Mouse (Mus musculus) heart, embryonic 12.5 days (tissue): Measurements from ENCODE around the gene Cdkn2b. TPM values are rescaled to one million over a fixed set of nuclear protein-coding genes. Genes with fewer than 3 reads are reported as not detected.

ENCODE experiments used
- ATAC-seq: fragments of 200-750 bp; cut with Nextera tagmentation; 2 replicates; pipeline ENCODE4 v1.8.0; 2017; ENCODE audit warnings: moderate TSS enrichment, moderate library complexity; ENCODE audit not compliant: insufficient number of reproducible peaks, low FRiP score
- H3K27ac ChIP-seq: fragments of 300-500 bp; sonication (generic); 2 replicates; pipeline ENCODE4 v1.5.1; 2016; ENCODE audit warnings: mild to moderate bottlenecking, moderate library complexity; ENCODE audit not compliant: poor library complexity, severe bottlenecking
- H3K27me3 ChIP-seq: fragments of 300-500 bp; sonication (generic); replicated peaks from 2 replicates; pipeline ENCODE4 v1.6.1; 2016; ENCODE audit warnings: mild to moderate bottlenecking, moderate library complexity
- H3K36me3 ChIP-seq: fragments of 300-500 bp; sonication (generic); 2 replicates; pipeline ENCODE4 v1.6.1; 2016; ENCODE audit warnings: mild to moderate bottlenecking, moderate library complexity
- H3K4me1 ChIP-seq: fragments of 300-500 bp; sonication (generic); replicated peaks from 2 replicates; pipeline ENCODE4 v1.6.1; 2016; ENCODE audit warnings: mild to moderate bottlenecking
- H3K4me2 ChIP-seq: fragments of 300-500 bp; sonication (generic); 2 replicates; pipeline ENCODE4 v1.6.1; 2016; ENCODE audit warnings: mild to moderate bottlenecking, moderate library complexity
- H3K4me3 ChIP-seq: fragments of 300-500 bp; sonication (generic); 2 replicates; pipeline ENCODE4 v1.5.1; 2016; ENCODE audit warnings: mild to moderate bottlenecking
- H3K9ac ChIP-seq: fragments of 300-500 bp; sonication (generic); 2 replicates; pipeline ENCODE4 v1.6.1; 2016; ENCODE audit warnings: mild to moderate bottlenecking, moderate library complexity
- H3K9me3 ChIP-seq: fragments of 300-500 bp; sonication (generic); replicated peaks from 2 replicates; pipeline ENCODE4 v1.6.1; 2016; ENCODE audit warnings: mild to moderate bottlenecking, moderate library complexity
- WGBS: fragments of 180-500 bp; shearing (Covaris S2); methylation state at CpG from one replicate; pipeline ENCODE4 v1.1.7; 2016; 5-methylcytosine and 5-hydroxymethylcytosine counted together
- polyA plus RNA-seq: library from polyadenylated mRNA; unstranded; fragments of >200 nt; fragmentation: Nextera tagmentation; extraction: Ambion mirVana; gene quantifications from 2 replicates; pipeline ENCODE4 v1.2.1, GENCODE M21; 2016

Cdkn2b gene
- polyA plus RNA-seq, 1 experiment from 2014 or later, result 1.8 TPM

GRCm38 (mm10) chr4:89274006-89274405, 36.8 kb downstream of the Cdkn2b start:
- no peak overlapping the region for H3K27ac ChIP-seq
- peaks cover 13% of the 10 kb centered on the region for H3K4me1 ChIP-seq
- H3K4me3 ChIP-seq, result no peak overlapping the region
- no peak overlapping the region for H3K9ac ChIP-seq
- no peaks in the 10 kb centered on the region for H3K9me3 ChIP-seq
- WGBS, result 1% methylated on average over 14 of the region's 14 CpGs
- no peak for ATAC-seq
- peaks cover 81% of the 10 kb centered on the region for H3K27me3 ChIP-seq
- H3K4me2 ChIP-seq, result no peak overlapping the region
- H3K36me3 ChIP-seq, result no peaks in the 10 kb centered on the region

GRCm38 (mm10) chr4:89273585-89273984, 37.3 kb downstream of the Cdkn2b start:
- Histone ChIP-seq H3K4me1 (peaks cover 13% of the 10 kb centered on the region), H3K27me3 (peaks cover 77% of the 10 kb centered on the region), H3K9ac (no peak overlapping the region), H3K9me3 (no peaks in the 10 kb centered on the region), H3K4me3 (no peak overlapping the region), H3K4me2 (no peak overlapping the region), H3K27ac (no peak overlapping the region), H3K36me3 (no peaks in the 10 kb centered on the region)
- no peak for ATAC-seq
- WGBS, result under 1% methylated on average over 9 of the region's 9 CpGs

- no peak for ATAC-seq
These were observed 37.8 kb downstream of the Cdkn2b start for GRCm38 (mm10) chr4:89272961-89273540.

GRCm38 (mm10) chr4:89272101-89272718, 38.6 kb downstream of the Cdkn2b start:
- no peak overlapping the region for H3K4me3 ChIP-seq
- H3K9me3 ChIP-seq, result no peaks in the 10 kb centered on the region
- no peak overlapping the region for H3K4me2 ChIP-seq
- no peaks in the 10 kb centered on the region for H3K36me3 ChIP-seq
- H3K27me3 ChIP-seq, result peaks cover 69% of the 10 kb centered on the region
- peaks cover 13% of the 10 kb centered on the region for H3K4me1 ChIP-seq
- no peak overlapping the region for H3K27ac ChIP-seq
- no peak for ATAC-seq
- 6% methylated on average over 18 of the region's 18 CpGs for WGBS
- no peak overlapping the region for H3K9ac ChIP-seq

More at GRCm38 (mm10) chr4:89272961-89273540, 37.8 kb downstream of the Cdkn2b start:
- Histone ChIP-seq H3K27me3 (peaks cover 73% of the 10 kb centered on the region), H3K36me3 (no peaks in the 10 kb centered on the region), H3K4me2 (no peak overlapping the region; the same call in 1 of the 2 replicates), H3K9ac (no peak overlapping the region), H3K9me3 (no peaks in the 10 kb centered on the region), H3K4me3 (no peak overlapping the region), H3K27ac (no peak overlapping the region), H3K4me1 (peaks cover 13% of the 10 kb centered on the region)
- 2% methylated on average over 20 of the region's 20 CpGs for WGBS

GRCm38 (mm10) chr4:89257768-89258167, 53.1 kb downstream of the Cdkn2b start:
- H3K4me2 ChIP-seq, result no peak overlapping the region
- H3K36me3 ChIP-seq, result no peaks in the 10 kb centered on the region
- H3K27me3 ChIP-seq, result 0 out of 2 replicates have a peak, but pooled peaks cover 3% of the 10 kb centered on the region
- ATAC-seq, result no peak
- no peaks in the 10 kb centered on the region for H3K9me3 ChIP-seq
- H3K4me3 ChIP-seq, result no peak overlapping the region
- 68% methylated on average over 1 of the region's 1 CpGs for WGBS
- H3K9ac ChIP-seq, result no peak overlapping the region
- H3K4me1 ChIP-seq, result no peaks in the 10 kb centered on the region
- no peak overlapping the region for H3K27ac ChIP-seq

Other genes starting within 250 kb of the Cdkn2b start
- 72.8 and 73.2 TPM in 2 replicates for gene Mtap, start 173.9 kb downstream of the Cdkn2b start, polyA plus RNA-seq
- gene Cdkn2a, start 16.4 kb downstream of the Cdkn2b start, polyA plus RNA-seq, result not detected in 2 replicates